Mouse (Mus musculus) heart, embryonic 10.5 days (tissue): ENCODE data around the gene Capn1. TPM values are rescaled to one million over a fixed set of nuclear protein-coding genes. Genes with fewer than 3 reads are reported as not detected.
"Not testable (repeated sequence)": the region's sequence is repeated elsewhere in the genome, so short reads cannot be mapped to it uniquely, and the experiment has no call there.

Experiments
- DNase-seq: peaks from one replicate; pipeline ENCODE4 v3.0.0-alpha.2; 2017; ENCODE audit warnings: low spot score
- H3K27ac ChIP-seq: fragments of 300-500 bp; sonication (generic); 2 replicates; pipeline ENCODE4 v1.5.1; 2016; ENCODE audit warnings: mild to moderate bottlenecking
- H3K27me3 ChIP-seq: fragments of 300-500 bp; sonication (generic); 2 replicates; pipeline ENCODE4 v1.6.1; 2016; ENCODE audit warnings: mild to moderate bottlenecking; ENCODE audit not compliant: poor library complexity, insufficient read depth, severe bottlenecking
- H3K36me3 ChIP-seq: fragments of 300-500 bp; sonication (generic); 2 replicates; pipeline ENCODE4 v1.6.1; 2016; ENCODE audit warnings: mild to moderate bottlenecking, moderate library complexity
- H3K4me1 ChIP-seq: fragments of 300-500 bp; sonication (generic); 2 replicates; pipeline ENCODE4 v1.6.1; 2016; ENCODE audit warnings: mild to moderate bottlenecking
- H3K4me3 ChIP-seq: fragments of 300-500 bp; sonication (generic); 2 replicates; pipeline ENCODE4 v1.5.1; 2016; ENCODE audit warnings: mild to moderate bottlenecking, moderate library complexity
- H3K9me3 ChIP-seq: fragments of 300-500 bp; sonication (generic); 2 replicates; pipeline ENCODE4 v1.6.1; 2016; ENCODE audit warnings: mild to moderate bottlenecking, moderate library complexity
- WGBS: fragments of 180-500 bp; shearing (Covaris S2); methylation state at CpG from one replicate; pipeline ENCODE4 v1.1.7; 2016; 5-methylcytosine and 5-hydroxymethylcytosine counted together
- polyA plus RNA-seq: library from polyadenylated mRNA; unstranded; fragments of >200 nt; fragmentation: Nextera tagmentation; extraction: Ambion mirVana; gene quantifications from 2 replicates; pipeline ENCODE4 v1.2.1, GENCODE M21; 2016

Capn1 gene
- polyA plus RNA-seq, 1 experiment from 2014 or later, result 7.4 TPM

GRCm38 (mm10) chr19:6047899-6048166 lies 32.1 kb upstream of the Capn1 start:
- WGBS, result 80% methylated on average over 8 of the region's 8 CpGs
- H3K27me3 ChIP-seq, result no peaks in the 10 kb centered on the region

GRCm38 (mm10) chr19:6047154-6047898 lies 31.6 kb upstream of the Capn1 start:
- Histone ChIP-seq H3K27ac (peak overlapping the region; percentile 94), H3K4me3 (peak overlapping the region; percentile 86), H3K9me3 (no peaks in the 10 kb centered on the region), H3K27me3 (no peaks in the 10 kb centered on the region), H3K36me3 (peaks cover 43% of the 10 kb centered on the region), H3K4me1 (peaks cover 22% of the 10 kb centered on the region)
- WGBS, result 2% methylated on average over 43 of the region's 44 CpGs
- DNase-seq, result no peak

More at GRCm38 (mm10) chr19:6047899-6048166, 32.1 kb upstream of the Capn1 start:
- Histone ChIP-seq H3K27ac (peak overlapping the region; percentile 94), H3K4me1 (peaks cover 22% of the 10 kb centered on the region), H3K9me3 (no peaks in the 10 kb centered on the region), H3K4me3 (peak overlapping the region; percentile 86), H3K36me3 (peaks cover 48% of the 10 kb centered on the region)
- DNase-seq, result no peak

GRCm38 (mm10) chr19:6046294-6047153 lies 30.8 kb upstream of the Capn1 start, which contains the start of gene Syvn1:
Gene Syvn1 (plus strand): TSS chr19:6046576.
- DNase-seq, result peak; percentile 96
- WGBS, result under 1% methylated on average over 65 of the region's 65 CpGs
- Histone ChIP-seq H3K4me3 (peak within 1 kb of the TSS; percentile 86), H3K27me3 (no peaks in the 10 kb centered on the region), H3K9me3 (no peaks in the 10 kb centered on the region), H3K4me1 (peaks cover 22% of the 10 kb centered on the region), H3K27ac (peak within 1 kb of the TSS; percentile 94), H3K36me3 (peaks cover 35% of the 10 kb centered on the region)

GRCm38 (mm10) chr19:6045366-6046293 lies 29.9 kb upstream of the Capn1 start:
- no peak for DNase-seq
- H3K4me3 ChIP-seq, result peak overlapping the region; percentile 86
- peaks cover 26% of the 10 kb centered on the region for H3K36me3 ChIP-seq
- peaks cover 22% of the 10 kb centered on the region for H3K4me1 ChIP-seq
- H3K9me3 ChIP-seq, result no peaks in the 10 kb centered on the region
- H3K27ac ChIP-seq, result peak overlapping the region; percentile 94
- no peaks in the 10 kb centered on the region for H3K27me3 ChIP-seq
- WGBS, result 19% methylated on average over 20 of the region's 20 CpGs

- DNase-seq, H3K27ac ChIP-seq, H3K4me3 ChIP-seq, H3K9me3 ChIP-seq, H3K27me3 ChIP-seq: not testable (repeated sequence)
- peaks cover 11% of the 10 kb centered on the region for H3K36me3 ChIP-seq
- WGBS, result 72% methylated on average over 4 of the region's 4 CpGs
- H3K4me1 ChIP-seq, result peaks cover 22% of the 10 kb centered on the region
These were observed 28.4 kb upstream of the Capn1 start for GRCm38 (mm10) chr19:6044102-6044501.

GRCm38 (mm10) chr19:6042293-6042692 lies 26.6 kb upstream of the Capn1 start:
- DNase-seq, result no peak
- no peaks in the 10 kb centered on the region for H3K36me3 ChIP-seq
- no peak overlapping the region for H3K4me3 ChIP-seq
- H3K4me1 ChIP-seq, result peaks cover 6% of the 10 kb centered on the region
- WGBS, result 81% methylated on average over 9 of the region's 9 CpGs
- no peak overlapping the region for H3K27ac ChIP-seq
- H3K9me3 ChIP-seq, result no peaks in the 10 kb centered on the region
- H3K27me3 ChIP-seq, result no peaks in the 10 kb centered on the region

- H3K27ac ChIP-seq, result no peak overlapping the region
These were observed 24.3 kb upstream of the Capn1 start for GRCm38 (mm10) chr19:6040002-6040401.

GRCm38 (mm10) chr19:6038326-6038725 lies 22.6 kb upstream of the Capn1 start:
- Histone ChIP-seq H3K27ac (no peak overlapping the region), H3K27me3 (no peaks in the 10 kb centered on the region), H3K36me3 (no peaks in the 10 kb centered on the region), H3K4me3 (no peak overlapping the region), H3K4me1 (no peaks in the 10 kb centered on the region), H3K9me3 (no peaks in the 10 kb centered on the region)
- WGBS, result 79% methylated on average over 7 of the region's 7 CpGs
- DNase-seq, result no peak

More at GRCm38 (mm10) chr19:6040002-6040401, 24.3 kb upstream of the Capn1 start:
- no peak overlapping the region for H3K4me3 ChIP-seq
- peaks cover under 1% of the 10 kb centered on the region; the same call in 1 of the 2 replicates for H3K4me1 ChIP-seq
- no peaks in the 10 kb centered on the region for H3K27me3 ChIP-seq
- no peaks in the 10 kb centered on the region for H3K36me3 ChIP-seq
- DNase-seq, result no peak
- H3K9me3 ChIP-seq, result no peaks in the 10 kb centered on the region

- no peak for DNase-seq
- H3K36me3 ChIP-seq, result no peaks in the 10 kb centered on the region
- no peak overlapping the region for H3K4me3 ChIP-seq
- H3K9me3 ChIP-seq, result no peaks in the 10 kb centered on the region
- no peaks in the 10 kb centered on the region for H3K27me3 ChIP-seq
- no peaks in the 10 kb centered on the region for H3K4me1 ChIP-seq
- H3K27ac ChIP-seq, result no peak overlapping the region
These were observed 22.0 kb upstream of the Capn1 start for GRCm38 (mm10) chr19:6037695-6038094.

- Histone ChIP-seq H3K4me1 (no peaks in the 10 kb centered on the region), H3K27me3 (no peaks in the 10 kb centered on the region), H3K27ac (no peak overlapping the region), H3K36me3 (no peaks in the 10 kb centered on the region), H3K4me3 (no peak overlapping the region), H3K9me3 (no peaks in the 10 kb centered on the region)
- 71% methylated on average over 9 of the region's 9 CpGs for WGBS
- no peak for DNase-seq
These were observed 20.4 kb upstream of the Capn1 start for GRCm38 (mm10) chr19:6035966-6036585.

GRCm38 (mm10) chr19:6030520-6031280 lies 15.0 kb upstream of the Capn1 start:
- Histone ChIP-seq H3K9me3 (no peaks in the 10 kb centered on the region), H3K36me3 (no peaks in the 10 kb centered on the region), H3K4me3 (no peak overlapping the region), H3K4me1 (no peaks in the 10 kb centered on the region), H3K27ac (no peak overlapping the region), H3K27me3 (no peaks in the 10 kb centered on the region)
- 70% methylated on average over 14 of the region's 14 CpGs for WGBS
- no peak for DNase-seq

GRCm38 (mm10) chr19:6029426-6029825 lies 13.7 kb upstream of the Capn1 start:
- 65% methylated on average over 9 of the region's 9 CpGs for WGBS
- no peak for DNase-seq
- no peak overlapping the region for H3K27ac ChIP-seq
- no peaks in the 10 kb centered on the region for H3K9me3 ChIP-seq
- H3K27me3 ChIP-seq, result 0 out of 2 replicates have a peak, but pooled peaks cover under 1% of the 10 kb centered on the region
- H3K4me3 ChIP-seq, result no peak overlapping the region
- no peaks in the 10 kb centered on the region for H3K36me3 ChIP-seq
- no peaks in the 10 kb centered on the region for H3K4me1 ChIP-seq
